Mouse (Mus musculus) spleen, postnatal 36 days (tissue): Measurements from ENCODE around the gene Ica1l.
"Not testable (repeated sequence)": the region's sequence is repeated elsewhere in the genome, so short reads cannot be mapped to it uniquely, and the experiment has no call there.

Source experiments
- DNase-seq, 2 experiments: peaks; one replicate each; pipeline ENCODE4 v3.0.0; 2022; ENCODE audit warnings: low spot score in 2 of 2, mixed read lengths in 1 of 2

Ica1l gene

DNA sequence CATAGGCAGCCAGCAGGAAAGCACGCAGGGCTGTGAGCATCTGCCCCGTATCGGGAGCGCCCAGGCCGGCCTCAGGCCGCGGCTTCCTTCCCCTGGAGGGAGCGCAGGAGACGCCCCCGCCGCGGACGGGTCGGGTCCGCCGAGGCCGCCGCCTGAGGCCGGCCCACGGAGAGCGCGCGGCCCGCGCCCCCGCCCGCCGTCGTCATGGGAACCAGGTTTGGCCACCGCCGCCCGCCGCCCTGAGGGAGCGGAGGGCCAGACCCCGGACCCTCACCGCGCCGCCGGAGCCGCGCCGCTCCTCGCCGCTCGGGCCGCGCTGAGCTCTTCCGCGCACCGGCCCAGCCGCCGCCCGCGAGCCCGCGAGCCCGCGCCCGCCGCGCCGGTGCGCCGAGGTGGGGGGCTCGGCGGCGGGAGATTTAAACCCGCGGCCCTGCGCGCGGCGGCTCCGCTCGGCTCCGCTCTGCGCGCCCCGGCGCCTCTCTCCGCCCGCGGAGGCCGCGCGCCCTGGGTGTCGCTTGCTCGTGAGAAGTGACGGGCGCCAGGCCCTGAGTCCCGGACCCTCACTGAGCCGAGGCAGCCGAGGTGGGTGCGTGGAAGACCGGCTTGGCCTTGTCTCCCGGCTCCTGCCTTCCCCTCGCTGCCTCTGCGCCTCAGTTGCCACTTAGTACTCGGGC lies at the start of gene Ica1l:
Gene Ica1l, minus strand, starts transcription at position 389 of the 674 bp plus-strand sequence.
- DNase-seq = peak; percentile 15 to 31

DNA sequence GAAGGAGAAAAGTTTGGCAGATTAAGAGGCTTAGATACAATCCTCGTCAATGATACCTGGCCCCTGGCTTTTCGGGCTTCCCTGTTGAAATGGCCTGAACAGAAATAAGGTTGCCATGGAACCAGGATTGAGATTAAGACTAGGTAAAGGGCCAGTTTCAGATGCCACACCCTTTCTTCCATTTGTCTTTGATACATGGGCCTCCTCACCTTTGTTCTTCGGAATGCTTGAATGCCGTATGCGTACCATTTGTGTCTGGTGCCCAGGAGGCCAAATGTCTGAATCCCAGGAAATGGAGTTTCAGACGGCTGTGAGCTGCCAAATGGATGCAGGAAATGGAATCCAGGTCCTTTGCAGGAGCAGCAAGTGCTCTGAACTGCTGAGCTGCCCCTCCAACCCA lies 33.4 kb upstream of the Ica1l start:
- no peak for DNase-seq

DNA sequence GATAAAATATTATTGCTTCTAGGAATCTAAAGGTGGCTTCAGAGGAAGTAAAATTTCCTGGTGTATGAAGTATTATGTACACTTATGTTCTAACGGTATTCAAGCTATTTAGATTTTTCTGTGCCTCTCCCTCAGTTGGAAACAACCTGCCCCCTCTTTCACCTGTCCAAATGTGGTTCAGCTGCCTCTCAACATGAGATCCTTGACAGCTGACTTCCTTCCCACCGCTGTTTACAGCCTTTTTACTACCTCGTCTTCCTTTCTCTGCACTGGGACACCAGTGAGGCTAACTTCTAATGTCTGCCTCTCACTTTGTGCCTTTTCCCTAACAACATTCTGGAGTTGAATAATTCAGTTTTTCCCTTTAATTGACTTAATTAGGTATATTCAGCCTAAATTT lies 32.6 kb upstream of the Ica1l start:
- no peak for DNase-seq

DNA sequence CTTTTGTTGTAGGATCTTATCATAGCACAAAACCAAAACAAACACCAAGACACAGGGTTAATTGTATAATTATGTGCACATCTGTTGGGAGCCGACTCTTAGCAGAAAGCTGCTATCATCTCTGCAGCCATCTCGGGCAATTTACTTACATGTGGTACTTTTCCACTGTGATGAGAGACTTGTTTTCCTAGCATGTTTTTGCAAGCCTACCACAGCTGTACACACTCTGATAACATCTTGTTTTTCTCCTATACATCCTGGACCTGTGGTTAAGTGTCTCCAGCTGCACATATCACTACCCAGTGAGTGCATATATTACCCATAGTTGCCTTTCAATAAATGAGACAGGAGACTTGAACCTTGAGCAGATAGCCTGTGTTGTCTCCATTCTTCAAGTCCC lies 32.0 kb upstream of the Ica1l start:
- no peak for DNase-seq

DNA sequence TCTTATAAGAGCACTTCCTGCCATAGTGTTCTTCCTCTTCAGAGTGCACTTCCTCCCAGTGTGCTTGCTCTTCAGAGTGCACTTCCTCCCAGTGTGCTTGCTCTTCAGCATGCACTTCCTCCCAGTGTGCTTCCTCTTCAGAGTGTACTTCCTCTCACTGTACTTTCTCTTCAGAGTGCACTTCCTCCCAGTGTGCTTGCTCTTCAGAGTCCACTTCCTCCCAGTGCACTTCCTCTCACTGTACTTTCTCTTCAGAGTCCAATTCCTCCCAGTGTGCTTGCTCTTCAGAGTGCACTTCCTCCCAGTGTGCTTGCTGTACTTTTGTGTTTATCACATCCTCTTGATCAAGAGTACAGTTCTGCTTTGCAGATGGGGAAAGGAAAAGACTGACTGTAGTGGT lies 27.7 kb upstream of the Ica1l start:
- DNase-seq = peak; percentile 37 to 43

DNA sequence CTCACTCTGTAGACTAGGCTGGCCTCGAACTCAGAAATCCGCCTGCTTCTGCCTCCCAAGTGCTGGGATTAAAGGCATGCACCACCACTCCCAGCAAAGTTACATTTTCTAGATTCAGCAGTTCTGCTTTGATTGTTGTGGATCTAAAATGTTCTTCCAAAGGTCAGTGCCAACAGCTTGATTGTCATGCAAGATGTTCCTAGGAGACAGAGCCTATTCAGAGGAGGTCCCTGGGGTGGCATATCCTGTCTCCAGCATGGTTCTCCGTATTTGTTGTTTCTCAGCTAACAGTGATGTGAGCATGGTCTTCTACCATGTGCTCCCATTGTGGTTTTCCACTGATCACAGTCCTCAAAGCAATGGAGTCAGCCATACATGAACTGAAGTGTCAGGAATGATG lies 13.3 kb upstream of the Ica1l start:
- DNase-seq = no peak

DNA sequence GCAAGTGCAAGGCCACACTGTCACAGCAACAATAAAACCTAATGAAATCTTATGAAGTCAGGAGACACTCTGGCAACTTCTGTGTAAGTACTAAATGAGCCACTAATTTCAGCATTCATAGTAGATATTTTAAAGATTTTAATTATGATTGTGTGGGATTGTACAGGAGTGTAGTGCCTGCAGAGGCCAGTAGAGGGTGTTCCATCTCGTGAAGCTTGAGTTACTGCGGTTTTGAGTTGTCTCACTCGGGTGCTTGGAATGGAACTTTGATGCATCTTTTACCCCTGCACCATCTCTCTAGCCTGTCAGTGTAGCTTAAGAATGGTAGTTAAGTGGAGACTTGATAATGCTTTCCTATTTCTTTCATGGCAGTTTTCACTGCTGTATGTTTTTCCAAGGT lies 11.7 kb upstream of the Ica1l start:
- no peak for DNase-seq

DNA sequence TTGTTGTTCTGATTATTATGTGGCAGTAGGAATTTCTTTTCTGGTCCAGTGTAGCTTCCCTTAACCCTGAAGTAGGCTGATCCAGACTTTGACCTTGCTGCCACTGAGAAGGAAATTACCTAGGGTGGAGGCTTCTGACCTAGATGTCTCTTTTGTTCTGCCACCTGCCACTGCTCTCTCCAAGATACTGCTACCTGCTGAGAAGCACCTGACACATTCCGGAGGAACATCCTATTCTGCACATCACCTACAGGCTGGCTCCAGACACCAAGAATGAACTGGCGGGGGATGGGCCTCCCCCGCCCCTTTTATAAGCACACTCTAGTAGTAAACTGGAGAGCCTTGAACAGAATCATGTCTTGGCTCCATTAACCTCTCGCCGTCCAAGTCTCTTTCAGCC lies 4.5 kb upstream of the Ica1l start:
- not testable (repeated sequence) for DNase-seq

DNA sequence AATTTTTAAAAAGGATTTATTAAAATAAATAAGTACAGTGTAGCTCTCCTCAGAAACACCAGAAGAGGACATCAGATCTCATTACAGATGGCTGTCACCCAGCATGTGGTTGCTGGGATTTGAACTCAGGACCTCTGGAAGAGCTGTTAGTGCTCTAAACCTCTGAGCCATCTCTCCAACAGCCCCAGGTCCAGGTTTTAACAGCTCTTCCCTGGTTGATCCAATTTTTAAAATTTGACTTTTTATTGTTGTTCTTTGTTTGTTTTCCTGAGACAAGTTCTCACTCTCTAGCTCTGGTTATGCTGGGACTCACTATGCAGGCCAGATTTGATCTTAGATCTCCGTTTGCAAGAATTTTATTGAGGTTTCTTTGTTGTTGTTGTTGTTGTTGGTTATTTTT lies 1.6 kb upstream of the Ica1l start:
- DNase-seq = no peak

DNA sequence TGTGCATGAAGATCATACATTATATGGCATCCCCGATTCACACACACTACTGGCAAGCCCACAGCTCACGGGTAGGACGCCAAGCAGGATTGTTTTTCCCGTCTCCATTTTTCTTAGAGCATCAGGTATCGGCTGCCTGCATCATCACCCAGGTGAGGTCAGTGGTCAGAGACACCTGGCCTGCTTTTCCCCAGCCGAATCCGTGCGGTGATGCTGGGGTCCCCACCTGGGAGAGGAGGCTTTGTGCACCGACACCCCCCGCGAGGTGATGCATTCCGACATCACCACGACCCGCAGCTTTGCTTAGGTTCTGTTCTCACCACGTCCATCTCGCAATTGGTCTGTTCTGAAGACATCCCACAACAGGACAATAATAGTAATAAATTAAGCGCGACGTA lies 587 bp downstream of the Ica1l start:
- no peak for DNase-seq

DNA sequence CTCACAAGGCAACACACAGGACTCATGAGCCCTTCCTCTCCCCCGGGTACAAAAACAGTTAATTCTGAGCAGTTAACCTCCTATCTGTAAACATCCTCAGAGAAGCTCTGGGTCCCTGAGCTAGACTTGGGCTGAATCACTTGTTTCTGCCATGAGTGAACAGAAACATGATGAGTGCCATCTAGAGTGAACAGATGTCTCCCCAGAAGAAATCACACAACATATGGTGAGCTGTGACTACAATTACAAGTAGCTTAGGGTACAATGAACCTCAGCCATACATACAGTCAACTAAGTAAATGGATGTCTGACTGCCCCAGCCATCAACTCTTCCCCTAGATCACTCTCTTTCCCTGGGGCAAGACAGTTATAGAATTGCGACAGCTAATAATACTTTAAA lies 7.9 kb downstream of the Ica1l start:
- no peak for DNase-seq

DNA sequence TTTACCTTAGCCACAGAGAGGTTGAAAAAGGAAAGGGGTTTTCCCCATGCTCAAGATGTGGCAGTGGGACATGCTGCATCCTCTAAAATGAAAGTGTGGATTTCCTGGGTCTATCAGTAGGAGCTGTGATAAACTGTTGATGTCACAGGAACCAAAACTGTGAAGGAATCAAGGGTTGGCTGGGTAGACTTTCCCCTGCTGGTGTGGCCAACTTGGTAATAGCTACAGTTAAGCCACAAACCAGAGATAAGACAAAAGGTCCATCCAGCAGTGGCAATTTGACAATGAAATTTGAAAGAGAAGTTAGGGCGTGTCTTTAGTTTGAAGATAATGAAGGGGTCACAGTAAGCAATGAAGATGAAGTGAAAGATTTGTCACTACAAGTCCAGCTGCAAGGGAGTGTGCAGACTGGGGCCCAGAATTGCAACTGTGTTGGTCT lies 25.9 kb downstream of the Ica1l start:
- peak; percentile 14 to 23 for DNase-seq

DNA sequence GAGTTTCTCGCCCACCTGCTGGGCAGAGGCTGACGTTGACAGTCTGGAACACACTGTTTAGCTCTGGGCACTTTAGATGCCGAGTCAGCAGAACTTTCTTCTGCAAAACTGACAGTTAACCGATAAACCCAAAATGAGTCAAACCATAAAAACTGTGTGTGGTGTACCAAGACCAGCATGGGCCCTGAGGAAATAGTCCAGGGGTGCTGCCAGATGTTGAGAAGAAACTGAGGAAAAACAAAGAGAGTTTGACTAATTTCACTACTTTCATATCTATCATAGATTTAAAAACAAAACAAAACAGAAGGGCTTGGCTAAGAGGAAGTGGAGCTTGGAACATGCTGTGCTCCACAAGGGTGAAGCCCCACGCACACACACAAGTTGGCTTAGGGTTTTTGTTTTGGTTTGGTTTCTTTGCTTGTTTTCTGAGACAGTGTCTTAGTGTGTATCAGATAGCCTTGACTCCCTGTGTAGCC lies 26.8 kb downstream of the Ica1l start:
- peak; percentile 16 to 33 for DNase-seq

DNA sequence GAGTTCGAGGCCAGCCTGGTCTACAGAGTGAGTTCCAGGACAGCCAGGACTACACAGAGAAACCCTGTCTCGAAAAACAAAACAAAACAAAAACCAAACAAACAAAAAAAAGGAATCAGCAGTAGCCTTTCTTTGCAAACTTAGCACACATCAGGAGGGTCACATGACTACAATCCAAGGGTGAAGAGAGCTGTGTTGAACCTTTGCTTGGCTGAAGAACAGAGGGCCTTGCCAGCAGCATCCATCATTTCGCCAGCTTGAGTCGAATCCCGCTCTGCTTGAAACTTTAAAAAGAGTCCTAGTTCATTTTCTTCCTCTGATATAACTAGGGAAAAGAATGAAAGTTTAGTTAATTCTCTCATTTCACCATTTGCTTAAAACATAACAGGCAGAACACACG lies 27.5 kb downstream of the Ica1l start:
- DNase-seq = no peak

DNA sequence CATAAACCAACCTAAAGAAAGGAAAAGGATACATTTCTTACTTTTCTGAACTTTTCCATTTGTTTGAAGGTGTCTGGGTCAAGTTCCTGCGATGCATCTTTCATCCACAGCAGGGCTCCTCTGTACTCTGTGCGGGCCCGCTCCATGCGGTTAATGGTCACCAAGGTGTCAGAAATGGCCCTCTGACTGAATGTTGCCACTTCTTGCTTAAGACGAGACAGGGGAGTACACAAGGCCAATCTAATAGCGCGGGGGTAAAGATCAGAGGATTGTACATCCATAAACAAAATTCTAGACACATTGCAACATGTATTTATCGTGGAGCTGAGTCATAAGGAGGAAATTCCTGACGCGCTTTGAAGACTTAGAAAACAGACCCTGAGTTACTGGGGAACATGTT lies 29.2 kb downstream of the Ica1l start:
- DNase-seq = no peak

DNA sequence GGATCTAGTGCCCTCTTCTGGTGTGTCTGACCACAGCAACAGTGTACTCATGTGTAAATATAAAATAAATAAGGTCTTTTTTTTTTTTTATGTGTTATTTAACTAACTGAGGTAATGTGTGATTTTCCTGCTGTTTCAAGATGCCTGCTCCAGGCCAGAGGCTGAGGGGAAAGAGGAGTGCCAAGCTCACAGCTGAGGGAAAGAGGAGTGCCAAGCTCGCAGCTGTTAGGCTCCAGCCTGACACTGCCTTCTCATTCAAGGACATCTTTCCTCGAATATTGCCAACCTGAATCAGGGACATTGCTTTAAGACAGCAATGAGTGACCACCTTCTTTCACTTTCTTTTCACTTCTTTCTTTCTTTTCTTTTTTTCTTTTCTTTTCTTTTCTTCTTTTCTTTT lies 34.2 kb downstream of the Ica1l start:
- no peak for DNase-seq

DNA sequence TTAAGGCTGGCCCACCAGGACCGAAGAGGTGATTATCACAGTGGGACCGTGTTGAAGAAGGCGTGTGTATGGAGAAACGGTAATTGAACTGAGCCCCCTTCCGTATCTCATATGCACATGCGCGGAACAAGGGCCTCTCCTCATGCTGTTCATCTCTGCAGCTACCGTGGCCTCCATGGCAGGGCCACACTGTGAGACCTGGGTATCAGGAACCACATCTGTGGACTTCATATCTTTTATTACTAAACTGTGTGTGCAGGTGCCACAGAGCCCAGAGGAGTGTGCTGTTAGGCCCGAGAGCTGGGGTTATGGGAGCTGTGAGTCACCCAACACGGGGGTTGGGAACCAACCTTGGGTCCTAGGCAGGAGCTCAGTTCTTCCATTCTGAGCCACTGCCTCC lies 35.6 kb downstream of the Ica1l start:
- DNase-seq = no peak

DNA sequence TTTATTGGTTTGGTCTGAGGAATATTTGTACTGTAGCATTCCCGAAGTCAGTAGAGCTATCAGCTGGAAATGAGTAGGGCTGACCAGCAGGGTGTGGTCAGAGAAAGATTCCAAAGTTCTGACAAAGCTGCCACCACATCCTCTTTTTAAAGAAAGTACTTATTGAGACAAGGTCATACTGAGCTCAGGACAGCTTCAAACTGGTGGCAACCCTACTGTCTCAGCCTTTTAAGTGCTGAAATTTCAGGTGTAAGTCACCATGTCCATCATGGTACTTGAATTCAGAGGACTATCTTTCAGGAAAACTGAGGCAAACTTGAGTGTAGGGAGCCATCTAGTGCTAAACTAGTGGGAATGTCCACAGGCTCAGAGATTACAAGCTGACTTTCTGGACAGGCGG lies 42.7 kb downstream of the Ica1l start:
- no peak for DNase-seq

DNA sequence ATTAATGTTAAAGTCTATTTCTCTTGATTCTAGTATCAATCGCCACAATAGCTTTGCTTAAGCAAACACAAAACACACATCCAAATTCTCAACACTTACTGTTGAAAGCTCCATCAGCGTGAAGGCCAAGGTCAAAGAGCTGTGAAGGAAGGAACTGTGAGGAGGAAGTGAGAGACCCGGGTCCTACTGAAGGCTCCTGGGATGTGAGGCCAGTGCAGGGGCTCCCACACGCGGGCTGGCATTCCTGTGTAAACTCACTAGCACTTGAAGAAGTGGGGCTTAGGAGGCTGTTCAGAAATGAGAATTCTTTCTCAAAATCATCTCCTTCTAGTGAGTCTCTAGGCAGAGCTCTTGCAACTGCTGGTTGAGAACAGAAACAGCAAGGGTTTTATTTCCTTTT lies 45.6 kb downstream of the Ica1l start:
- peak in 1 of 2 experiments; percentile 7 for DNase-seq

DNA sequence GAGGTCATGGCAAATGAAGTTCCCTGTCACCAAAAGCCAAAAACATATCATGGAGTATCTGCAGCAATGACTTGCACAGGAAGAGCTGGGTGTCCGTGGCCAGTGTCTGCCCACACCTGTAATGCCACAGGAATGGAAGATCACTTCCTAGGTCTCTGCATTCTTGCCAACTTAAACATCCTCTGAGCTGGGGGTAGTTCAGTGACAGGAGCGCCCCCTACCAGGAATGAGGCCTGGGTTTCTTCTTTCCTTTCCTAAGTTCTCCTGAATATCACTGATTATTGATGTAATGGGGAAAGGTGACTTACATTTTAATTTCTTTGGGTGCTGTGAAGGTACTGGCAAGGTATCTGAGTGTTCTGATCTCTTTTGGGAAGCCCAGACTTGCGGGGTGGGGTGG lies 47.3 kb downstream of the Ica1l start:
- DNase-seq = no peak

DNA sequence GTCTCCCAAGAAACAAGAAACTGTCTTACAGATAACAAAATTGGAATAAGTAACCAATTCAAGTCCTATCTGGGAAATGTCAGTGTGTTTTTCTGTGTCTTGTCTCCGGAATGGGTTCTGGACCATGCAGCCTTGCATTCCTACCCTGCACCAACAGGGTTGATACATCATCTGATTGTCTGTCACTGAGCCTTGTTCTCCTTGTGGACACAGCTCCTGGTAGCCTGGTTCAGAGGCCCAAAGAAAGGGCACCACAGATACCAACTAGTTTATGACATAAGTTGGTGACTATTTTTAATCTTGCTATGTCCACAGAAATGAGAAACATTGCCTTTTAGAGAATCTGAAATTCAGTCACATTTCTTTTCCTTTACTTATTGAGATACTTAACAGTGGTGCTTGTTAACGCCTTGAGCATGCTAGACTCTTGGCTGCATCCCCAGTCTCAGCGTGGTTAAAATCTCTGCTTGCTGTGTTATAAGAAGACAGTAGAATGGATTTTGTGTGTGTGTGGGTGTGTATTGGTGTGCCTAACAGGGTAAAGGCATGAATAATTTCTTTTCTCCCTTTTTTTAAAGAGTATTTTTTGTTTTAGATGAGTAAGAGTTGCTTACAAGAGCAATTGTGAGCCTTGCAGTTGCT lies 55.5 kb downstream of the Ica1l start:
- no peak for DNase-seq

DNA sequence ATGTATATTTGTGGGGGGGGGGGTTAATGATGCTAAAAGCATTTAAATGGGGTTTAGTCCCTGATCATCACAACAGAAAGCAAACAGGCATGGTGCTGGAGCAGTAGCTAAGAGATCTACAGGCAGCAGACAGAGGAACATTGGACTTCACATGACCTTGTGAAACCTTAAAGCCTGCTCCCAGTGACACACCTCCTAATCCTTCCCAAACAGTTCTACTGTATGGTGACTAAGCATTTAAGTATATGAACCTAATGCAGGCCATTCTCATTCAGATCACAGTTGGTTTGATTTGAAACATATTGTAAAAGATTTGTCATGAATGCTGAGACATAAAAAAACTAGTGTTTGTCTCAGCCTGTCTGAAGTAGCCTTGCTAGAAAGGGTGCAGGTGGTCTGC lies 56.4 kb downstream of the Ica1l start:
- DNase-seq = no peak

DNA sequence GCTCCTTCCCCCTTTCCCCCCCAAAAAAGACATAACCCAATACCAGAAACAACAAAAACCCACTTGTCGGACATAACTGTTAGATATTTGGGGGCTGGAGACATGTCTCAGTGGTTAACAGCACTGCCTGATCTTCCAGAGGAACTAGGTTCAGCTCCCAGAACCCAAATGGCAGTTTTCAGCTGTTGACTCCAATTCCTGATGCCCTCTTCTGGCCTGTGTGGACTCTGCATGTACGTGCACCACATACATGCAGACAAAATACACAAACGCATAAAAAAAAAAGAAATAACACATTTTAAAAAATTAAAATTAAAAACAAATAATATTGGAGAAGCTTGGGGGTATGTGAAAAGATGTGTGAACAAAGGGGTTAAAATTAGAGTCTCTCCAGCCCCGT lies 75.7 kb downstream of the Ica1l start:
- DNase-seq = peak in 1 of 2 experiments; percentile 10
